Mouse (Mus musculus) thymus, postnatal 4 days (tissue): ENCODE measurements around the gene Rab11b.
"Not testable (repeated sequence)": the region's sequence is repeated elsewhere in the genome, so short reads cannot be mapped to it uniquely, and the experiment has no call there.

ENCODE experiments used
- DNase-seq: peaks from one replicate; pipeline ENCODE4 v3.0.0; 2021

Gene Rab11b

GRCm38 (mm10) chr17:33766389-33766788 is 6.1 kb upstream of the Rab11b start:
- DNase-seq: no peak

DNA sequence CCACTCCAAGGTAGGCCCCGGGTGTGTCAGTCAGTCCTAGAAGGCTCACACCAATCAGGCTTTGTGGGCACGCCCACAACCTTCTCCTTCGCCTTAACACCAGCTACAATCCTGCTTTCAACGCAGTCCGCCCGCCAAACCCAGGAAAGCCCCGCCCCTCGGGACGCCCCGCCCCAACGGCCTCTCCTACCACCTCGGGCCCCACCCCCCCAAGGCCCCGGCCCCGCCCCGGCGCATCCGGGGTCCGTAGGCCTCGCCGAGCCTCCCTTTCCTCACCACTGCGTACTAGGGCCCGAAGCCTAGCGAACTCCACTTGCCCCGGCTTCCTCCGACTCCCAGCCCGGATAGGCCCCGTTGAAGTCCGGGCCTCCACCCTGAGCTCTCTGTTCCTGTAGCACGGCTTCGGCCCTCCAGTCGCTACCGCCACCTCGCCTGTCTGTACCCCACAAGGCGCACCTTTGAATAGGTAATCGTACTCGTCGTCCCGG is 519 bp downstream of the Rab11b start:
- DNase-seq: peak; percentile 99

DNA sequence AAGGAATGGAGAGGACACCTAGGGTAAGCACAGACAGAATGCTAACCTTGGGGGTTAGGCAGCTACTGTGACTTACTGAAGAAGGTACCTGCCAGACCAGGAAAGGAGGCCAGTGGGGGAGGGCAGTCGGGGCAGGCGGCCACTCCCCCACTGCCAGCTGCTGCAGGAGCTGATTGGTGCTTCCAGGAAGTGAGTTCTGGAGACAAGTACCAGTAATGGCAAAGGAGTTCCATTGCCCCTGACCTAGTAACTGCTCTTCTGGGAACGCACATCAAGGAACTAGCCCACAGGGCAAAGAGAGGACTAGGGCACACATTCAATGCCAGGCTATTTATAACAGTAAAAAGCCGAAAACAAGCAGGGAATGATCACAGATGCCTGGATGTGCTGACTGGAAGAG is 3.1 kb downstream of the Rab11b start:
- DNase-seq: no peak

GRCm38 (mm10) chr17:33756108-33756790 is 4.1 kb downstream of the Rab11b start:
- no peak for DNase-seq

DNA sequence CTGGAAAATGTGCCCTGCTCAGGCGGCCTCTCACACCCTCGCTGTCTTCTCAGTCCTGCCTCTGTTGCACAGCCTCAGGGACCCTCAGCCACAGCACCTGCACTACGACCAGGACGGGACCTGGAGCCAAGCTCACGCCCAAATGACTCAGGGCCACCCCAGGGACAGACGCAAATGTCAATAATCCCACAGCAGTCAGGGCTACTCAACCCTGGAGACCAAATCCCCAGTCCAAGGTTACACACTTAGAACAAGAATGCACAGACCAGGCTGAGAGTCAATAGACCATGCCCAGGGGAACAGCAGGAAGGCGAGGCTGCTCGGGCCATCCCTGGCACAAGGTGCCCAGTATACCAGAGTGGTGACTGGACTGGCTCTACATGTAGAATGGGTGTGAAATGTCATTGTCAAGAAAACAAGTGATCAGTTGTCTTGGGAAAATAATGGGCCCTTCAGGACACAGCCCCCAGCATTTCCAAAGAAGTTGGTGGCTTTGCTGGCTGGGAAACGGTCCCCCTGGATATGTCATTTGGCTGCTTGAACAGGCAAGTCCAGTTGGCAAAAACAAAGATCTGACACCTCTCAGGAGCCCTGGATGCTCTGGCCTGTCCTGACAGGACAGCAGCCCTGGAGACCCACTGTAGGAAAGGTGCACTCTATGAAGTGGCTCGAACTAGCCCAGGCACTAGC is 4.8 kb downstream of the Rab11b start:
- no peak for DNase-seq

- DNase-seq: peak; percentile 47
Measured at GRCm38 (mm10) chr17:33754656-33755055, 5.7 kb downstream of the Rab11b start.

DNA sequence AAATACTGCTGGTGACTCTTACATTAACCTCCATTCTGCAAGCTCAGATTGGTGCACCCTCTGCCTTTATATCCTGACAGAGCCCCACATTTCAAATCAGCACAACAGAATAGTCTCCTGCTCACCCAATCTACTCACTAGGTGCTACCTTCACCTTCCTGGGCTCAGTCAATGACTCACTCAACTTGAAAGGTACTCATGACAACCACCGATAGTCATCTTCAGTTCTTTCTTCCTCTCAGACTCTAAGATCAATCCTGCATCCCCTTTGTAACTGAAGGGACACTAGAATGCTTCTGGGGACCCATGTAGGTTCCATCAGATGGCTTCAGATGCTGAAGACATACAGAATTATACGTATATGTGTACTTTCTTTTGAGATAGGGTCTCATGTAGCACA is 8.0 kb downstream of the Rab11b start:
- no peak for DNase-seq

GRCm38 (mm10) chr17:33751181-33751580 is 9.1 kb downstream of the Rab11b start:
- DNase-seq: no peak

- DNase-seq: no peak
Measured at GRCm38 (mm10) chr17:33749451-33749850, 10.9 kb downstream of the Rab11b start.

- no peak for DNase-seq
Measured at GRCm38 (mm10) chr17:33746011-33746410, 14.3 kb downstream of the Rab11b start.

DNA sequence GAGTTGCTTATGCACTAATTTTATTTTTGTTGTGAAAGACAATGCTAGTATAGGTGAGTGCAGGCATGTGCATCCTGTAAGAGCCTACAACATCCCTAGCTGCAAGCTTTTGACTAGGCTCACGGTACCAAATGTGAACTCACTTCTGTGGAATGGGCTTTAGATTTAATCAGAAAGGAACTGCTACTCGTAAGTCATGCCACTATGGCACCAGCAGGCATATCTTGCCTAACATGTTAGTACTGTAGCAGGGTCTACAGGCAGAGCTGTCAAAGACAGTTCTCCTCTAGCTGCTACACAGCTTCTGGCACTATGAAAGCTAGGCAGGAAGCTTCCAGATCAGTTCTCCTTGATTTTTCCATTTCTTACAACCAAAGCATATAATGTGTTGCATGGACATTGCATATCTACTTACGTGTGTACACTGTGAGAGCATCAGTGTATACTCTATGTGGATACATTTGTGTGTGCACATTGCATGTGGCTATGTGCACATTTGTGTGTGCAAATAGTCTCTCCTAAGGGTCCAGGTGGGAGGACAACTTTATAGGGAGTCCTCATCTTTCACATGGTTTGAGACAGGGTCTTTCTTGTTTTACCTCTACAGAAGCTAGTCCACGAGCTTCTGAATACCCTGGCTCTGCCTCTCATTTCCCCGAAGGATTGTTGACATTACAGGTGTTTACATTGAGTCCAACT is 15.5 kb downstream of the Rab11b start:
- no peak for DNase-seq

- DNase-seq: no peak
Measured at GRCm38 (mm10) chr17:33742420-33742819, 17.9 kb downstream of the Rab11b start.

DNA sequence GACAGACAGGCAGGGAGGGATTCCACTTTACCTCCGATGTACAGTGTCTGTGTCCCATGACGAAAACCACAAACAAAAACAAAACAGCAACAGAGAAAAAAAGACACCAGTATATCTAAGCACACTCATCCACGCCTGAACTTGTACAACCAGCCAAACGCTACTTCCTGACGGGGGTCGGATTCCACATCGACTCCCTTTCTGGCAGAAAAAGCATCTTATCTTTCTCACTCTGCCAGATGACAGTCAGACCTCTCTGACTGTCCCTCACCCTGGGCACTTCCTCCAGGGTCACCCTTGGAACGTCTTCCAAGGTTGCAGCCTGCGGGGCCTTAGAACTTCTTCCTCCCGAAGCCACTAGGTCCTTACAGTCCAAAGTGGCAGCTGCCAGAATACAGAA is 26.8 kb downstream of the Rab11b start:
- not testable (repeated sequence) for DNase-seq

DNA sequence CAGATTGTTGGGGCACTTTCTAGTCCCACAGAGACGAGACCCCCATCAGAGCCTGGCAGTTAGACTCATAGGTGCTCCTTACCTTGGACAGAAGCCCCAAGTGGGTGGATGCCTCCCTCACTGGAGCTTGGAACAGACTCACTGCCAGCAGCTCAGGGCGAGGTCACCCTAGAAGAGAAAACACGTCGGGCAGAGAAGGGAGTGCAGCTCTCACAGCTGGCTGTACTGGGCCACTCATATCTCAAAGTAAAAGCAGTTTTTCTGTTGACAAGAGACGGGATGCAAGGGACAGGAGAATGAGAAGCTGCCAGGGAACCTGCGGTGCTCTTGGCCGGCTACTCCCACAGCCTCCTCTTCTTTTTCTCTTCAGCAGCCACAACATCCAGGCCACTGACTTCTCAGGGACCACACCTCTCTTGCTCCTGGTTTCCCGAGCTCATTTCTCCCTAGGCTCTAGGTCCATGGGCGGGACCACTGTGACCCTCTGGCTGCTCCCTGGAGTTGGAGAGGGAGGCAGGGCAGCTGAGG is 27.7 kb downstream of the Rab11b start:
- DNase-seq: not testable (repeated sequence)

DNA sequence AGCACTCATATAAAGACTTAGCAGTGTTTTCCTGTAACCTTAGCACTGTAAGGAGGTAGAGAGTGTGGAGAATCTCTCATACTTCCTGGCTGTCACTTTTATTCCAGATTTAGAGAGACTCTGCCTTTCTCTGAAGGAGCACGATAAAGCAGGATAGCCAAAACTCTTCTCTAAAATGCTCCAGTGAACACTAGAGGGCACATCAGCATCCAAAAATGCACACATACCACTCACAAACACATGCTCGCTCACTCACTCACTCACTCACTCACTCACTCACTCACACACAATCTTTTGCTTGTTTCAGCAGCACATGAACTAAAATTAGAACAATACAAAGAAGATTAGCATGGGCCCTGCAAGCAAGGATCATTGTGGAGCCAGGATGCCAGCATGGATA is 31.1 kb downstream of the Rab11b start:
- DNase-seq: no peak

DNA sequence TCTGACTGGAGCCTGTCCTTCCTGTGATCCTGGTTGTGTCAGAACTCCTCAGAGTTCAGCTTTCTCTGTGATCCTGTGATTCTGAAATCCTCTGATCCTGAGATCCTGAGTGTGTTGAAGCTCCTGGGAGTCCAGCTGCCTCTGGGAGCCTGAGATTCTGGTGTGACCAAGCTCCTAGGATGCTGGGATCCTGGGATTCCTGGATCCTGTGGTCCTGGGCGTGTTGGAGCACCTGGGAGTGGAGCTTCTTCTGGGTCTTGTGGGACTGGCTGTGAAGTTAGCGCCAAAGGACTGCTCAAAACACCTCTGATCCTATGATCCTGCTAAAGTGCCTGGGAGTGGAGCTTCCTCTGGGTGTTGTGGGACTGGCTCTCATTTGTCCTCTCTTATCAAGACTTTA is 31.9 kb downstream of the Rab11b start:
- DNase-seq: no peak

- DNase-seq: no peak
Measured at GRCm38 (mm10) chr17:33719736-33720378, 40.5 kb downstream of the Rab11b start.

GRCm38 (mm10) chr17:33718944-33719725 is 41.2 kb downstream of the Rab11b start:
- no peak for DNase-seq

DNA sequence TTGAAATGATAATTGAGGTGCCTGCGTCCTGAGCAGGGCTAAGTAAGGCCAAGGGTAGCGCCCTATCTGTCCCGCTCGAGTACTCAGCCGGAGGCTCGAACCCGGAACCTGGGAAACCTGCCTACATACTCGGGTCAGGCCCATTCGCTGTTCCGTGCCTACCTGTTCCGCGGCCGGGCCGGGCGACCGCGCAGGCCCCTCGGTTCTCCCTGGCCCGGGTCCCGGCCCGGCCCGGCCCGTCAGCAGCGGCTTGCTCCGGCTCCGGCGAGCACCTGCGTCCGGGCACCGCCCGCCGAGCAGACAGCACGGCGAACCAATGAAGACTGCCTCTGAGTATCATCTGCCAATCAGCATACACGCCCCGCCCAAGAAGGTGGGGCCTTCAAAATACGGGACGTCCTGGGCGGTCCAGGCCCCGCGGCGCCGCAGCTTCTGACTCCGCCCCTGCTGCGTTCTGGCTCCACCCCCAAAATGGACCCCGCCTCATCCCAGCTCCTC is 41.9 kb downstream of the Rab11b start, which contains the start of gene March2:
Gene March2, minus strand, starts transcription at position 287 of the 498 bp plus-strand sequence.
- DNase-seq: peak; percentile 99

DNA sequence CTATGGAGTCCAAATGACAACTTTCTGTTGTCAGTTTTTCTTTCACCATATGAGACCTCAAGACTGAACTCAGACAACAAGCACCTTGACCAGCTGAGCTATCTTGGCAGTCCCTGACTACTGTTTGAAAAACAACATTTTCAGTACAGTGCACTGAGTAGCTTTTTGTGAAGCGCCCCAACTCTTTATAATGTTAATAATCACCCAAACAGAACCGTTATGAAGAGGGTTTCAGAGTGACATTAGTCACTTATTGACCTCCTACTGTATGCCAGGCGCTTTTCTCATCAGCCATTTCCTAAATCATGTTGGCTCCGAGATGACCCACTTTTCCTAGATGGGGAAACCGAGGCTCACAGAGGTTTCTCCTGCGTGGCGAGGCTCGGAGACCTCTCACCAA is 42.3 kb downstream of the Rab11b start:
- DNase-seq: no peak

DNA sequence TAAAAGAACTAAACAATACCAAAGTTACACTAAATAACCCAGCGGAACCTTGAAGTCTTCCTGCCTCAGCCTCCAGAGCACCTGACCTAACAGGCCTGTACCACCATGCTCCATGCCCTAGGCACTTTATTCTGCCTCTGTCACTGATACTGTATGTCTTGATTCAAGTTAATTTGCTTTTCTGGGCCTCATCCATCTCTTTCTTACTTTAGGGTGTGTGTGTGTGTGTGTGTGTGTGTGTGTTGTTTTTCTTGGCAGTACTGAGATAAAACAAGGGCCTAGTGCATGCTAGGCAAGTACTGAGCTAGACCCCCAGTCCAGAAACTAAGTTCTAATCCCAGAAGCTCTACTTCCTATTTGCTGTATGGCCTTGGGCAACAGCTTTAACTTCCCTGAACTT is 43.1 kb downstream of the Rab11b start:
- no peak for DNase-seq

- DNase-seq: no peak
Measured at GRCm38 (mm10) chr17:33714779-33715178, 45.6 kb downstream of the Rab11b start.
